Mouse (Mus musculus) retina, adult 2 months (tissue): ENCODE data around the gene Acsf3.

ENCODE experiments used
- DNase-seq: peaks from one replicate; pipeline ENCODE4 v3.0.0-alpha.2; 2012; ENCODE audit warnings: low read depth, low spot score

Gene Acsf3

GRCm38 (mm10) chr8:122850641-122851240, 75.5 kb downstream of the Acsf3 start:
- no peak for DNase-seq

- DNase-seq, result no peak
Measured at GRCm38 (mm10) chr8:122851692-122852545, 76.6 kb downstream of the Acsf3 start.

- DNase-seq, result no peak
Measured at GRCm38 (mm10) chr8:122852546-122852905, 77.2 kb downstream of the Acsf3 start.

GRCm38 (mm10) chr8:122853340-122853771, 78.1 kb downstream of the Acsf3 start:
- no peak for DNase-seq

- no peak for DNase-seq
Measured at GRCm38 (mm10) chr8:122854388-122854787, 79.1 kb downstream of the Acsf3 start.

GRCm38 (mm10) chr8:122855123-122855522, 79.8 kb downstream of the Acsf3 start:
- DNase-seq, result no peak

GRCm38 (mm10) chr8:122856288-122856687, 81.0 kb downstream of the Acsf3 start:
- DNase-seq, result no peak

GRCm38 (mm10) chr8:122859843-122860242, 84.6 kb downstream of the Acsf3 start:
- no peak for DNase-seq

GRCm38 (mm10) chr8:122864719-122865129, 89.4 kb downstream of the Acsf3 start:
- no peak for DNase-seq

- DNase-seq, result no peak
Measured at GRCm38 (mm10) chr8:122865441-122865840, 90.2 kb downstream of the Acsf3 start.

GRCm38 (mm10) chr8:122866231-122866630, 90.9 kb downstream of the Acsf3 start:
- no peak for DNase-seq
